Mouse (Mus musculus) liver, embryonic 14 days (tissue): ENCODE results near the gene Akr1b10. TPM values are rescaled to one million over a fixed set of nuclear protein-coding genes. Genes with fewer than 3 reads are reported as not detected.

Experiments used
- polyA plus RNA-seq: library from polyadenylated mRNA; depleted of rRNA; stranded (reverse); fragments of >200 nt; gene quantifications from 2 replicates; pipeline ENCODE4 v1.2.3, GENCODE M21; 2012; rRNA removed

The Akr1b10 gene
- polyA plus RNA-seq: 4.6 and 5.3 TPM in 2 replicates

GRCm38 (mm10) chr6:34384110-34384661 lies at the start of gene Akr1b10:
TSS of gene Akr1b10 (plus strand) at chr6:34384218.

GRCm38 (mm10) chr6:34353658-34354353 lies 30.2 kb upstream of the Akr1b10 start, which contains the start of gene Akr1b8:
TSS of gene Akr1b8 (plus strand) at chr6:34354119.

GRCm38 (mm10) chr6:34412023-34412422 lies 28.0 kb downstream of the Akr1b10 start, which contains the start of gene Akr1b7:
TSS of gene Akr1b7 (plus strand) at chr6:34412334.

Other genes starting within 250 kb of the Akr1b10 start
- 7.2 and 9.2 TPM in 2 replicates for gene Slc35b4, start 207.1 kb upstream of the Akr1b10 start, polyA plus RNA-seq
- 31.3 and 35.1 TPM in 2 replicates for gene Akr1b3, start 66.7 kb upstream of the Akr1b10 start, polyA plus RNA-seq
- 3.6 and 4.6 TPM in 2 replicates for gene Akr1b8, start 30.1 kb upstream of the Akr1b10 start, polyA plus RNA-seq
- 2.6 and 2.7 TPM in 2 replicates for gene Akr1b7, start 28.1 kb downstream of the Akr1b10 start, polyA plus RNA-seq
- 125 and 151 TPM in 2 replicates for gene Bpgm, start 92.0 kb downstream of the Akr1b10 start, polyA plus RNA-seq
- gene Cald1, start 214.3 kb downstream of the Akr1b10 start, polyA plus RNA-seq: 28.9 and 29.8 TPM in 2 replicates